Comparison of ENCODE assay signal across 8 mouse cellular contexts in the genomic region with DNA sequence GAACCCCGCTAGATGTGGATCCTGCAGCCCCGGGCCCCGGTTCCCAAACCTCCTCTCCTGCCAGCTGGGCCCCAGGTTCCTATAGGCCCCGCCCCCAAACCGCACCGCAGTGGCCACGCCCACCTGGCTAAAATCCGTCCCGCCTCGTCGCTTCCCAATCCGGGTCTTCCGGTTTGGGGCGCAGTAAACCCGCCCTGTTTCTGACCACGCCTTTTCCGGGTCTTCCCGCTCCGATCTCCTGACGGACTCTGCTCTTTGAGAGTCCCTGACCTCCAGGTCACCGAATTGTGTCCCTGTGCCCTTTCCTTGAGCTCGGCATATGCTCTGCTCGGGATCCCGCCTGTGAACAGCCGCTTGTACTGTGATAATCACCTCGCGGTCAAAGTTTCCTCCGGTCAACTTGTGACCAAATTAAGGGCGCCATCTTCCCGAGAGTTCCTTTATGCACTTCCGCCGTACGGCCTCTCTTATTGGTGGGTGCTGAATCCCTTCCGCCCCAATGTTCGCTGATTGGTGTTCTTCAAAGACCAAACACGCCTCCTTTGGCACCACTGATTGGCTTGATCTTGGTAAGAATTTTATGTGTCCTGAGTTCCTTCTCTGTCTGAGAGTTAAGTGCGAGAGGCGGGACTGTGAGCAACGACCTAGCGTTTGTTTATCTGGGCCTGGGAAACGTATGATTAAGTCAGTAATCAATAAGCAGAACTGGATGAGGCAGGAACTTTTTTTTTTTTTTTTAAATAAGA. TPM values are rescaled to one million over a fixed set of nuclear protein-coding genes. Genes with fewer than 3 reads are reported as not detected.
A peak's percentile ranks its signal among the peaks of the same experiment; 100 is the strongest.
DNase-seq lines count a peak whose midpoint lies in the region; ATAC-seq and TF ChIP-seq lines count a peak whose summit lies in the region.

Gene Mospd3 (minus strand): TSS at position 440 of the 746 bp plus-strand sequence.

- peak within 1 kb of the TSS; percentile 97 for H3K4me2 ChIP-seq in kidney, embryonic 14.5 days (replicated peaks; ENCODE audit: low read depth, low read length)
- H3K4me2 ChIP-seq in limb, embryonic 15.5 days = peak within 1 kb of the TSS; percentile 86

- no peaks in the 10 kb centered on the region for H3K9me3 ChIP-seq in kidney, embryonic 14.5 days (ENCODE audit: control insufficient read depth, low read length)
- no peaks in the 10 kb centered on the region for H3K9me3 ChIP-seq in limb, embryonic 15.5 days

- TF ChIP-seq CTCF in bone marrow macrophage, adult 2 months (IDR thresholded peaks at IDR 0.05; ENCODE audit: low read depth, low read length) = no peak
- TF ChIP-seq CTCF in embryonic fibroblast, embryonic 13.5 days (IDR thresholded peaks at IDR 0.05; ENCODE audit: borderline replicate concordance, insufficient read depth, low read length) = no peak

- peak within 1 kb of the TSS; percentile 85 for H3K27ac ChIP-seq in bone marrow macrophage, adult 2 months (ENCODE audit: insufficient read depth, low read depth, low read length)
- H3K27ac ChIP-seq in embryonic fibroblast, embryonic 13.5 days (ENCODE audit: insufficient read depth, low read length) = peak within 1 kb of the TSS; percentile 82
- H3K27ac ChIP-seq in kidney, embryonic 14.5 days (ENCODE audit: low read depth, low read length) = peak within 1 kb of the TSS; percentile 80
- H3K27ac ChIP-seq in limb, embryonic 15.5 days = peak within 1 kb of the TSS; percentile 91

- WGBS in kidney, embryonic 14.5 days = under 1% methylated on average over 41 of the region's 41 CpGs
- under 1% methylated on average over 41 of the region's 41 CpGs for WGBS in limb, embryonic 15.5 days

- no peak for TF ChIP-seq POLR2A in bone marrow macrophage, adult 2 months (IDR thresholded peaks at IDR 0.05; ENCODE audit: borderline replicate concordance, low read depth, low read length)
- TF ChIP-seq POLR2A in embryonic fibroblast, embryonic 13.5 days (IDR thresholded peaks at IDR 0.05; ENCODE audit: low read depth, low read length) = peak; percentile 85

- peak within 1 kb of the TSS; percentile 75 for H3K4me3 ChIP-seq in bone marrow macrophage, adult 2 months (ENCODE audit: insufficient read depth, low read length)
- peak within 1 kb of the TSS; percentile 68 for H3K4me3 ChIP-seq in embryonic fibroblast, embryonic 13.5 days (ENCODE audit: insufficient read depth, low read length)
- H3K4me3 ChIP-seq in kidney, embryonic 14.5 days (ENCODE audit: low read length) = peak within 1 kb of the TSS; percentile 79
- H3K4me3 ChIP-seq in limb, embryonic 15.5 days = peak within 1 kb of the TSS; percentile 73

- peak; percentile 99 for DNase-seq in A20 (ENCODE audit: low read depth, low spot score)
- DNase-seq in heart, adult 9 months (ENCODE audit: low spot score in 2 of 2) = peak; percentile 97 to 98
- peak; percentile 88 to 96 for DNase-seq in monocyte, adult 2 months (ENCODE audit: low read depth in 1 of 2, low spot score in 2 of 2)
- DNase-seq in spleen, postnatal 36 days (ENCODE audit: low spot score in 2 of 2) = peak; percentile 95 to 97

- peak; percentile 93 for ATAC-seq in kidney, embryonic 14.5 days (ENCODE audit: low FRiP score, low TSS enrichment)
- peak; percentile 93 for ATAC-seq in limb, embryonic 15.5 days (ENCODE audit: insufficient number of reproducible peaks, low FRiP score, low TSS enrichment, low read depth)

- H3K36me3 ChIP-seq in kidney, embryonic 14.5 days (ENCODE audit: control insufficient read depth, insufficient read depth, low read length) = peaks cover 13% of the 10 kb centered on the region; the same call in 1 of the 2 replicates
- peaks cover 27% of the 10 kb centered on the region for H3K36me3 ChIP-seq in limb, embryonic 15.5 days

- peak within 1 kb of the TSS; percentile 78 for H3K9ac ChIP-seq in kidney, embryonic 14.5 days (ENCODE audit: low read depth, low read length)
- peak within 1 kb of the TSS; percentile 82 for H3K9ac ChIP-seq in limb, embryonic 15.5 days

- no peaks in the 10 kb centered on the region for H3K27me3 ChIP-seq in kidney, embryonic 14.5 days (ENCODE audit: control insufficient read depth, insufficient read depth, low read length)
- no peaks in the 10 kb centered on the region for H3K27me3 ChIP-seq in limb, embryonic 15.5 days

- peaks cover 27% of the 10 kb centered on the region for H3K4me1 ChIP-seq in bone marrow macrophage, adult 2 months (ENCODE audit: control insufficient read depth, insufficient read depth, low read length)
- peaks cover 8% of the 10 kb centered on the region; the same call in 1 of the 2 replicates for H3K4me1 ChIP-seq in embryonic fibroblast, embryonic 13.5 days (ENCODE audit: control insufficient read depth, insufficient read depth, low read length)
- H3K4me1 ChIP-seq in kidney, embryonic 14.5 days (ENCODE audit: control insufficient read depth, insufficient read depth, low read length) = peaks cover 17% of the 10 kb centered on the region
- peaks cover 23% of the 10 kb centered on the region for H3K4me1 ChIP-seq in limb, embryonic 15.5 days

RNA-seq across cellular contexts. Expression of gene Mospd3, which starts in this region (rescaled TPM):
- 64.0 and 69.9 TPM in 2 replicates for polyA plus RNA-seq in bone marrow macrophage, adult 2 months (2012; ENCODE audit: insufficient read depth, insufficient read length, missing spikeins)
- polyA plus RNA-seq in embryonic fibroblast, embryonic 13.5 days (2011; ENCODE audit: insufficient read length, low read depth, missing spikeins) = 35.4 and 41.3 TPM in 2 replicates
- polyA plus RNA-seq in kidney, embryonic 14.5 days (2014; fragmentation: Nextera tagmentation; extraction: Ambion mirVana) = 25.4 and 27.6 TPM in 2 replicates
- polyA plus RNA-seq in limb, embryonic 15.5 days (2015; fragmentation: Nextera tagmentation; extraction: Ambion mirVana) = 40.6 and 41.8 TPM in 2 replicates

Comparison
In these comparisons a context has a peak if more than half of its experiments do, and no peak if none do; other contexts are left out.
1. Peak in every context shown above with its lines: DNase-seq, ATAC-seq, H3K4me3 ChIP-seq and H3K27ac ChIP-seq.